Mouse (Mus musculus) heart, adult 2 months (tissue): ENCODE results near the gene Notch1.

Experiments
- CTCF ChIP-seq: fragments of 200-600 bp; IDR thresholded peaks from 2 replicates; pipeline ENCODE4 v1.8.1; 2022; ENCODE audit warnings: antibody characterized with exemption, mild to moderate bottlenecking, moderate library complexity
- POLR2A ChIP-seq: fragments of 200-500 bp; IDR thresholded peaks from 2 replicates; pipeline ENCODE4 v1.6.1; 2011; ENCODE audit warnings: mild to moderate bottlenecking, low read depth, low read length, control low read depth; ENCODE audit not compliant: insufficient read depth

DNA sequence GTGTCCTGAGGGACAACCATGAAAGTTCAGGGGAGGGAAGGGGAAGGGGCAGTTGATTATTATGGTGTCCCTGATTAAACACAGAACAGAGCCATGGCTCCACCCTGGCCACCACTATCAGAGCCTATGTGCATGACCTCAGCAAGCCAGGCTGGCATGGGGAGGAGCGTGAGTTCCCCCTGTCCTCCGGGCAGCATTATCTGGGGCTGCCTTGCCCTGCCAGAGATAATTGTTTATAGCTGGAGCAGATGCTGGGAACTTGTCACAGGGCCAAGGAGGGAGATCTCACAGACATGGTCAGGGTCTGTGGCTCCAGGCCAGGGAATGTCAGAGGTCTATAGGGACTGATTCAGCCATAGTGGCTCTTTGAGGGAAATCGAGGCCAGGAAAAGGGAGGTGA lies 34.3 kb upstream of the Notch1 start:
- no peak for TF ChIP-seq POLR2A
- TF ChIP-seq CTCF = no peak
